Mouse (Mus musculus): ENCODE data around the gene Whamm. TPM values are rescaled to one million over a fixed set of nuclear protein-coding genes. Genes with fewer than 3 reads are reported as not detected.

Whamm gene
- total and polyA plus RNA-seq, 3 experiments: 5.4 to 13.3 (median 13.3) TPM

DNA sequence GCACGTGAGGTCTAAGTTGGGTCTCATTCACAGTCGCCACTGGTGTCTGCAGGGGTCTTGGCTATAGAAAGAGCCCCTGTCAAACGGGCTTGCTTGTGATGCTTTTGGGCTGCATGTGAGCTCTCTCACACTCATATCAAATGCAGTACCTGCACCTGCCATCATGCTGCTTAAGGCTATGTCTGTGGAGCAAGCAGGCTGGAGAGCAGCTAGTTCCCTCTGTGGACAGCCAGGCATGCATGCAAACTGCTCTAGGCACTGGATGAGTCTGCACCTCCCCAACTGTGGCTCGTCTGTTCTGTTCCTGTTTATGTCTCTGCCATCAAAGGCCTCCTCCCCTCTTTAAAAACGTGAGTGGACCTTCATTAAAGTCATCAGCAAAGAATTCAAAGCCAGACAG, 35.4 kb downstream of the Whamm start:
- in situ Hi-C loops (cut with MboI; ENCODE audit: low pct_ligation_motif_present, low pct_unique_long_range_greater_than_20kb, low sequenced_read_pairs): no loop called here
- no peaks in the 10 kb centered on the region for H3K4me1 ChIP-seq (ENCODE audit: control insufficient read depth in 1 of 2, insufficient read depth in 2 of 2)

DNA sequence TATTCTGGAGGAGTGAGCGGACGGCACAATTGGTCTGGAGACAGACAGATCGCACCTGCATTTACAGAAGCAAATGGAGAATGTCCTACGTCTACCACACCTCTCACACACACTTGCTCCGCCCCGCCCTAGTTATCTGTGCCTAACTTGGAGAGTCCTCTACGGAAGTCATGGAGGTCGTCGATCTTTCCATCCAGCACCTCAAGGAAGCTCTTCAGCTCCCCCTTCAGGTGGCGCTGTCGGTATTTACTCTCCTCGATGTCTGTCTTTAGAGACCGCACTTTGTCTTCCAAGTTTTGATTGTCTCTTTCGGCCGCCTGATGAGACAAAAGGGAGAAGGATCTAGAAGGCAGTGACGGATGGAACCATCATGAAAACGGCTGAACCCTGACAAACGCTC, 39.1 kb downstream of the Whamm start:
- dilution Hi-C loops (cut with MboI; ENCODE audit: extremely low pct_ligation_motif_present, extremely low pct_unique_long_range_greater_than_20kb, low sequenced_read_pairs): no loop called here
- H3K79me2 ChIP-seq (replicated peaks; ENCODE audit: control insufficient read depth, extremely low read depth, insufficient read depth, poor library complexity, severe bottlenecking): no peaks in the 10 kb centered on the region
- no peaks in the 10 kb centered on the region for H3K9me3 ChIP-seq (replicated peaks; ENCODE audit: low read length)
- no peaks in the 10 kb centered on the region for H3K36me3 ChIP-seq (replicated peaks in 1 of 2; ENCODE audit: control insufficient read depth in 1 of 2, insufficient read depth in 1 of 2, low read length in 1 of 2)
- in situ Hi-C loops (cut with MboI; ENCODE audit: low pct_ligation_motif_present, low pct_unique_long_range_greater_than_20kb, low sequenced_read_pairs): no loop called here
- H3K27ac ChIP-seq (ENCODE audit: insufficient read depth, low read depth): no peak overlapping the region
- H3K4me3 ChIP-seq (replicated peaks in 1 of 3; ENCODE audit: low read depth in 2 of 3, low read length in 2 of 3, poor library complexity in 1 of 3): no peak overlapping the region
- H3K4me2 ChIP-seq (ENCODE audit: insufficient read depth, low read depth, poor library complexity, severe bottlenecking): no peak overlapping the region
- H3K4me1 ChIP-seq (ENCODE audit: control insufficient read depth in 1 of 2, insufficient read depth in 2 of 2): no peaks in the 10 kb centered on the region
- no peaks in the 10 kb centered on the region for H3K27me3 ChIP-seq (replicated peaks)
- H3K9ac ChIP-seq (ENCODE audit: insufficient read depth, low read depth): no peak overlapping the region
- peak; percentile 49 for DNase-seq (ENCODE audit: extremely low read depth)
- TF ChIP-seq MYC (IDR thresholded peaks at IDR 0.05; ENCODE audit: low read depth, low read length) (no peak), RAD21 (IDR thresholded peaks at IDR 0.05; ENCODE audit: low read depth, low read length) (peak; percentile 52), ELF1 (IDR thresholded peaks at IDR 0.05; ENCODE audit: low read depth, low read length) (no peak), CHD2 (IDR thresholded peaks at IDR 0.05; ENCODE audit: low read length) (no peak), CTCF (conservative IDR thresholded peaks at IDR 0.05 in 1 of 2, IDR thresholded peaks at IDR 0.05 in 1 of 2; ENCODE audit: low read depth in 2 of 2, low read length in 2 of 2) (peak; percentile 28 to 69), MEF2A (IDR thresholded peaks at IDR 0.05; ENCODE audit: borderline replicate concordance, low read depth, low read length) (no peak), SMC3 (IDR thresholded peaks at IDR 0.05; ENCODE audit: low read depth, low read length) (peak; percentile 48)

More for the DNA sequence above, 35.4 kb downstream of the Whamm start:
- no peak for DNase-seq (ENCODE audit: extremely low read depth)
- Histone ChIP-seq H3K9me3 (replicated peaks; ENCODE audit: low read length) (no peaks in the 10 kb centered on the region), H3K4me3 (replicated peaks in 1 of 3; ENCODE audit: low read depth in 2 of 3, low read length in 2 of 3, poor library complexity in 1 of 3) (no peak overlapping the region), H3K4me2 (ENCODE audit: insufficient read depth, low read depth, poor library complexity, severe bottlenecking) (no peak overlapping the region), H3K36me3 (replicated peaks in 1 of 2; ENCODE audit: control insufficient read depth in 1 of 2, insufficient read depth in 1 of 2, low read length in 1 of 2) (no peaks in the 10 kb centered on the region), H3K27me3 (replicated peaks) (no peaks in the 10 kb centered on the region), H3K9ac (ENCODE audit: insufficient read depth, low read depth) (no peak overlapping the region), H3K27ac (ENCODE audit: insufficient read depth, low read depth) (no peak overlapping the region), H3K79me2 (replicated peaks; ENCODE audit: control insufficient read depth, extremely low read depth, insufficient read depth, poor library complexity, severe bottlenecking) (no peaks in the 10 kb centered on the region)
- dilution Hi-C loops (cut with MboI; ENCODE audit: extremely low pct_ligation_motif_present, extremely low pct_unique_long_range_greater_than_20kb, low sequenced_read_pairs): no loop called here
- no peak for TF ChIP-seq CHD2 (IDR thresholded peaks at IDR 0.05; ENCODE audit: low read length)
- TF ChIP-seq BHLHE40 (IDR thresholded peaks at IDR 0.05; ENCODE audit: low read depth, low read length): no peak
- TF ChIP-seq MYC (IDR thresholded peaks at IDR 0.05; ENCODE audit: low read depth, low read length): no peak
- no peak for TF ChIP-seq HCFC1 (IDR thresholded peaks at IDR 0.05; ENCODE audit: low read depth, low read length)
- TF ChIP-seq JUND (conservative IDR thresholded peaks at IDR 0.05; ENCODE audit: low read depth, low read length): no peak
- no peak for TF ChIP-seq UBTF (IDR thresholded peaks at IDR 0.05; ENCODE audit: low read depth, low read length)
- no peak for TF ChIP-seq E2F4 (IDR thresholded peaks at IDR 0.05; ENCODE audit: insufficient replicate concordance, low read depth, low read length)
- no peak for TF ChIP-seq RAD21 (IDR thresholded peaks at IDR 0.05; ENCODE audit: low read depth, low read length)
- TF ChIP-seq EP300 (IDR thresholded peaks at IDR 0.05; ENCODE audit: low read length): no peak

Measured in CH12.LX (cell line).